Mouse (Mus musculus) MEL-GATA-1-ER (cell line): Measurements from ENCODE around the gene Nrg3.
A peak's percentile ranks its signal among the peaks of the same experiment; 100 is the strongest.
"Not testable (repeated sequence)": the region's sequence is repeated elsewhere in the genome, so short reads cannot be mapped to it uniquely, and the experiment has no call there.

Experiments used
- DNase-seq: peaks from one replicate; pipeline ENCODE4 v3.0.0-alpha.2; 2012; ENCODE audit warnings: low read depth; ENCODE audit errors: extremely low read depth

The Nrg3 gene

GRCm38 (mm10) chr14:38629671-38630070 lies 843.2 kb downstream of the Nrg3 start:
- no peak for DNase-seq

GRCm38 (mm10) chr14:38628862-38629619 lies 843.8 kb downstream of the Nrg3 start:
- DNase-seq: no peak

GRCm38 (mm10) chr14:38616969-38617368 lies 855.9 kb downstream of the Nrg3 start:
- DNase-seq: peak; percentile 85

DNA sequence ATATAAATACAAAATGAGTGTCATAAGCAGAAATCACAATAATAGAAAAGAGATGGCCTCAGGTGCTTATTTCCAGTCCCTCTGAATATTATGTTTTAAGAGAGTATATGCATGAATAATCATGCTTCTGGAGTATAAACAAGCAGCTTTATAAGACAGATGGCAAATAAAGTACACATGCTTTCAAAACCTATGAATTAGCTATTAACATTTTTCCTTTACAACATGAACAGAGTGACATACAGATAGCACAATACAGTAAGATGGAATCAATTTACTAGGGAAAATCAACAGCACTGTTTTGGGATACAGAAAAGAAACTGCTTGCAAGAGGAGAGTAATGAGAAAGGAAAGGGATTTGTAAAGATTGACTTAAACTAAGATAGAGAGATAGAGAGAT lies 875.2 kb downstream of the Nrg3 start:
- DNase-seq: no peak

GRCm38 (mm10) chr14:38594297-38594696 lies 878.6 kb downstream of the Nrg3 start:
- no peak for DNase-seq

DNA sequence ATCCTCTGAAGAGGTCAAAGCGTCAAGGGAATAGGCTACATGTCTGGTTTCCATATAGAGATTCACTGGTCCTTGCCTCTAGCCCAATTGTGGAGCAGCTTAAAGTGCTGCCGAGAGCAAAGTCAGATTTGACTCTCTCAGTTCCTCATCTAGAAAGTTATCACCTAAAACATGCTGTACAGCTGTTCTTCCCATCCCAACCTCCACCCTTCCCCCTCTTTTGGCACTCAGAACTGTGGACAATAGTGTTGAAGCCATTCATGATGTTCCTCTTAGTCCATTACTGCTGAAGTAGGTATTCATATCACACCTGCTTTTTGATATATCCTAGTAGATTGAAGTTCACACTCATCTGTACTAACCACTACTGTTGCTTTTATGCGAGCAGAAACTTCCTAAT lies 896.1 kb downstream of the Nrg3 start:
- peak; percentile 6 for DNase-seq

DNA sequence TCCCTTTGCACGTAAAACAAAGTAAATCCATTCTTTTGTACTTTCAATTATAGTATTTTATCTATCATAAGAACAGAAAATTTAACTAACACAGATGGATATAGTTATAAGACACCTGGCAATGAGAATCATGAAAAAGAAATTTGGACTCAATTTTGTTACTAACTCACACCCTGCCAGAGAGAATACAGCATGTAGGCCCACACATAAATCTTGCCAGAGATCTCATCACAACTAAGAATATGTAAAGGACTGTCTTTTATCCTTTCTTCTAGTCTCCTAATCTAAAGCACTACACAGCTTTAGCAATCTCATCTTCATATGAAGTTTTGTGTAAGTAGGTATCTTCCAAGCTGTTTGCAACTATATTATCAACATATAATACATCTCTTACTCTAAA lies 904.7 kb downstream of the Nrg3 start:
- DNase-seq: no peak

DNA sequence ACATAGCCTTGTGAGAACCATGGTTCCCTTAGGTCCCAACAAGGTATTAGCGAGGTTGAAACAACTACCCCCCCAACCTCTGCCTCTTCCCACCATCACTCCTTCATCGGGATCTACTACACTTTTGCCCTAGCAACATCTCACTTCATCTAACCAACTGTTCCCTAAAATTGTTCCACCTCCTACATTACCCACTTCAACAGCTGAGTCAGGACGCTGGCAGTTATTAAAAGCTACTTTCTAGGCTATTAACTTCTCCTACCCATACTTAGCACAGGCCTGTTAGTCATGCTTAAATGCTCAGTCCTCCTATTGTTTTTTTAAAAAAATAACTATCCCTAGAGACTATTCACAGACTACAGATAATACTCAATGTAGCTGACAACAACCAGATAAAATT lies 906.7 kb downstream of the Nrg3 start:
- DNase-seq: no peak

DNA sequence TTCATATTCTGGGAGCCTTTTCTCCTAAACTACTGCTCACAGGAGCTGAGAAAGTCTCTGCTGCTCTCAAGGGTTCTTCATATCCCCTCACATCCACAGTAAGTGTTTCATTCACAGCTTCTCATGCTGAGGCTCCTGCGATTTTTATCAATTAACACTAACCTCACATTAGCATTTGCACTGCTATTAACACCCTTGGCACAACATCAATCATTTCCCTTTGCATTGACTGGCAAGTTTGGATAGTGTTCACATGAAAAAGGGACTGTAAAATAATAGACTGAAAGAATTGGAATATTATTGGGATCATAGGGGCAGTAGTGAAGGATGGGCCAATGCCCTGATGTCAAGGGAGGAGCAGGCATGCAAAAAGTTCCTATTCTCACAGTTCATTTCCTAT lies 918.3 kb downstream of the Nrg3 start:
- no peak for DNase-seq

DNA sequence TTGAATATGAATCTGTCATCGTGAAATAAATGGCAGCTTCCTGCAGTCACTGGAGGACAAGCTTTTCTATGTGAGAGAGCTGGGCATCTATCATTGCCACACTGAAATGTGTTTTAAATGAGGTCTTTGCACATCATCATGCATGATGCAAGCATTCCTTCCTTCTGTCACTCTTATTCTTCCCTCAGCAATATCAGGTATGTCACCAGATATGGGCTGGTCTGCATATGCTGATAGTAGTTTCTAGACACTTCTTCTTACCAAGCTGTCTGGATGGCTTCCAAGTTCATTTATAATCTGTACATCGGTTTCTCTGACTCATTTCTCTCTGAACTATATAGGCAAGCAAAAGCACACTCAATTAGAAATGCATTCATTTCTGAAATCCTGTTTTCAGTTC lies 925.6 kb downstream of the Nrg3 start:
- DNase-seq: peak; percentile 84

- DNase-seq: no peak
Measured at GRCm38 (mm10) chr14:38535181-38535580, 937.7 kb downstream of the Nrg3 start.

- no peak for DNase-seq
Measured at GRCm38 (mm10) chr14:38533495-38533894, 939.4 kb downstream of the Nrg3 start.

DNA sequence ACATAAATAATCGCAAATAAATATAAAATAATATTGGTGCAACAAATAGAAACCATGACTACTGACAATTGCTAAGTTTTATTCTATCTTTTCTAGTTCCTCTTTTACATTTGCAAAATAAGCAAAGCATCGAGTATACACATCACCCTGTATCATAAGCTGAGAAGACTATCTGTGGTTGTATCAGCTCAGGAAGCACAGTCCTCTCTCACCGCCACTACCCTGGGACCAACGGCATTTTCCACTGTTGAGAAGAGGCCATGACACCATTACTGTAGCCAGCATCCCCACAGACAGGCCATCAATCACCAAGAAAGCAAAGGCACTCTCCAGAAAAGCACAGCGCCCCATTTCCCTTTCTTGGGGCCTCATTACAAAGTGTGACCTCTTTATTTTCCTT lies 956.7 kb downstream of the Nrg3 start:
- DNase-seq: no peak

DNA sequence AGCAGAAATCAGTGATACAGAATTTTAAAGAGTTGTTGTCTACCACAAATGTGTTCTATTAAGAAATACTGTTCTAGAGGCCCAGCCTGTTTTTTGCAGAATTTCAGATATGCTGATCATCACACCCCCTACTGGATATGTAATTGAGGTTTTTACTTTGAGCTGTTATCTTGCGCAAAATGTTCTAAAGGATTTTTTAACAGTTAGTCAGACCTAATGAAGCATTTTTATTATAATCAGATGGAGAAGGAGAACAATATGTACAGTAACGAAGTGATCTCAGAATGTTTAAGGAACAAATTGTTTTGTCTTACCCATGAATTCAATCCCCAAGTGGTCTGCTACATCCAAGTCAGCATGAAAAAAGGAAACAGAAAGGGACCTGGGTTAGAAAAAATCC lies 963.9 kb downstream of the Nrg3 start:
- no peak for DNase-seq

GRCm38 (mm10) chr14:38494970-38495369 lies 977.9 kb downstream of the Nrg3 start:
- no peak for DNase-seq

DNA sequence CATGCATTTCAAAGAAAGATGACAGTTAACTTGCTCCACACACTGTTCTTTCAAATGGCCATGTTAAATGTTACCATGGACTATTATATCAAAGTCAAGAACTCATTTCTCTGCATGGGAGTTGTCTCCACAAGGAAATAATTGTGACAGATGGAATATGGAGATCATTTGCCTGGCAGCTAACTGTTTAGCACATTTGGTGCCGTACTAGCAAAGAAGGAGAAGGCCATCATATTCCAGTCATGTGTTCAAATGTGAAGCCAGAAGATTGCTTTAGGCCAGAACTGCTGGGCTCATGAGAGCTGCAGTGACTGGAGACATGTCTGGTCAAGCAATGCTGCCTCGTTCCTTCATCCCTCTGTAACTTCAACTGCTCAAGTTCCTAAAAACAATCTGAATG lies 1025.8 kb downstream of the Nrg3 start:
- no peak for DNase-seq

DNA sequence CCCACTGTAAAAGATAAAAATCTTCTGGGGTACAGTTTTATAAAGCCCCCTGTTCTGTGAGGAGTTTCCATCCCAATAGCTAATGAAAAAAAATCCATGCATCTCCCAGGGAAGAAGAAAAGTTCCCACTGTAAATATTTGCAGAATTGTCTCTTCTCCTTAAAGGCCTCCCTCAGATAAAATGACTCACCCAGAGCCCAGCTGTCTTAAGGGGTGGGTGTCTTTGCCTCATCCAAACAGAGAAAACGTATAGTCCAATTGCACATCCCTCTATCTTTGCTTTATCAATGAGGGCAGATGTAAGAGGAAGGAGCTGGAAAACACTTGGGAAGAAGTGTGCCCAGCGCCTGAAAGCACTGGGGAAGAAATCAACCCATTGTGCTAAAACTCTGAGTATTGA lies 1028.1 kb downstream of the Nrg3 start:
- no peak for DNase-seq

GRCm38 (mm10) chr14:38433793-38434589 lies 1038.9 kb downstream of the Nrg3 start:
- no peak for DNase-seq

- no peak for DNase-seq
Measured at GRCm38 (mm10) chr14:38374660-38375059, 1098.2 kb downstream of the Nrg3 start.

- no peak for DNase-seq
Measured at GRCm38 (mm10) chr14:38340967-38341366, 1131.9 kb downstream of the Nrg3 start.

DNA sequence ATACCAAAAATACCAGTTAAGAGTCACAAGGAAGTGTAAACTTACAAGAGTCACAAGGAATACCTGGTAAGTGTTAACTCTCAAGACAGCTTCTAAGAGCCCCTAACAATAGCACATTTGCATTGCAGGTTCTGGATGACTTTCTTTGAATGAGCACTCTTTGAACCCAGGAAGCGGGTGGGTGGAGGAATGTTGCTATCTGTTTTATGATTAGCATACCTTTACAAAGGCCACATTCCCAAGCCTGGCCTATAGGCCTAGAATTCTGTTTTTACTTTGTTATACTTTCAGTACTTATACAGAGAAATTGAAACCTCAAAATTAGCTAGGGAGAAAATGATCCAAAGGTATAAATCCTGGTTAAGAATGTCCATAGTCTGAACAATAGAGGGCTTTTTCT lies 1150.0 kb downstream of the Nrg3 start:
- not testable (repeated sequence) for DNase-seq

DNA sequence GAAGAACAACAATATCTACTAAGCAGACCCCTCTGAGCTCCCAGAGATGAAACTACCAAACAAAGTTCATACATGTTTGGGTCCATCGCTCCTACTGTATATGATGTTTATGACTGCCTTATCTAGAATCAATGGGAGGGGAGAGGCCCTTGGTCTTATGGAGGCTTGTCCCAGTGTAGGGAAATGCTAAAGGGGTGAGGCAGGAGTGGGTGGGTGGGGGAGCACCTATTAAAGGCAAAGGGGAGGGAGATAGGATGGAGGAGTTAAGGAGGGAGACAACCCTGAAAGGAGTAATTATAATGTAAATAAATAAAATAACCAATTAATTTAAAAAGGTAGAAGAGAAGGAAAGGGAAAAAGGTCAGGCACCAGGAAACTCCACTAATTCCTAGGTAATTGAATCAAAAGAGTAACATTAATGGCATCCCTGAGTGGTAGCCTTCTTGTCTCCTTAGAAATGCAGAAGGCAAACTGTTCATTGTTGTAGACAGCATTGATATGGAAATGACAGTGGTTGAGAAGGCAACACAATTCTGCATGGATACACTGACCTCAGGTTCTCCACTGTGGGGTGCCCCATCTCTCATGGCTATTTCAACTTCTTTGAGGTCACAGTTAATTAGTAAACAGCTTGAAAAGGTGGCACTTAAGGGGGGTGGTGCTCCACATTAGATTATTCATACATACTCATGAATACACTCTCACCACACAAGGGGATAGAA lies 1152.1 kb downstream of the Nrg3 start:
- DNase-seq: no peak
